In genomic region chr14:25526872-25527271, GRCm38 (mm10) we compare ENCODE assay signal across 12 mouse cellular contexts.
DNase-seq lines count a peak whose midpoint lies in the region; ATAC-seq and TF ChIP-seq lines count a peak whose summit lies in the region.
"Had no signal": no experiment of that assay in that cellular context is flagged by ENCODE, and none has a peak within 500 bp of the region (broad histone marks: within the 10 kb centered on the region; RNA-seq: fewer than 3 reads in every experiment).

No protein-coding gene starts in this region.

- peaks cover 5% of the 10 kb centered on the region for H3K36me3 ChIP-seq in heart, embryonic 13.5 days
- peaks cover 89% of the 10 kb centered on the region for H3K36me3 ChIP-seq in midbrain, embryonic 10.5 days
- H3K36me3 ChIP-seq in midbrain, embryonic 16.5 days (ENCODE audit: control insufficient read depth, insufficient read depth, low read length): no peaks in the 10 kb centered on the region
- H3K36me3 ChIP-seq in stomach, postnatal 0 days (ENCODE audit: control insufficient read depth, insufficient read depth, low read length): no peaks in the 10 kb centered on the region
- peaks cover 2% of the 10 kb centered on the region; the same call in 1 of the 2 replicates for H3K36me3 ChIP-seq in intestine, embryonic 16.5 days (ENCODE audit: control insufficient read depth, insufficient read depth, low read length)
- H3K36me3 ChIP-seq: heart, embryonic 15.5 days had no signal

- no peaks in the 10 kb centered on the region for H3K9me3 ChIP-seq in heart, embryonic 13.5 days
- H3K9me3 ChIP-seq in midbrain, embryonic 10.5 days (replicated peaks): no peaks in the 10 kb centered on the region
- no peaks in the 10 kb centered on the region for H3K9me3 ChIP-seq in midbrain, embryonic 16.5 days (replicated peaks; ENCODE audit: control insufficient read depth, low read length, poor library complexity, severe bottlenecking)
- no peaks in the 10 kb centered on the region for H3K9me3 ChIP-seq in stomach, postnatal 0 days (ENCODE audit: control insufficient read depth, low read length)
- H3K9me3 ChIP-seq in intestine, embryonic 16.5 days (ENCODE audit: control insufficient read depth, low read length): no peaks in the 10 kb centered on the region
- H3K9me3 ChIP-seq: heart, embryonic 15.5 days; limb, embryonic 12.5 days had no signal

- H3K4me3 ChIP-seq in heart, embryonic 13.5 days: no peak overlapping the region
- no peak overlapping the region for H3K4me3 ChIP-seq in midbrain, embryonic 10.5 days
- no peak overlapping the region for H3K4me3 ChIP-seq in midbrain, embryonic 16.5 days (ENCODE audit: low read depth, low read length)
- no peak overlapping the region for H3K4me3 ChIP-seq in brown adipose tissue, adult 24 weeks (ENCODE audit: insufficient read depth, low read depth, low read length)
- H3K4me3 ChIP-seq in stomach, postnatal 0 days (ENCODE audit: low read depth, low read length): no peak overlapping the region
- H3K4me3 ChIP-seq in intestine, embryonic 16.5 days (ENCODE audit: low read length): no peak overlapping the region
- H3K4me3 ChIP-seq: heart, embryonic 15.5 days; limb, embryonic 12.5 days had no signal

- TF ChIP-seq CTCF in stomach, postnatal 0 days (IDR thresholded peaks at IDR 0.05; ENCODE audit: low read depth): no peak

- DNase-seq in heart, adult 18-20 months: no peak
- no peak for DNase-seq in midbrain, embryonic 10.5 days (ENCODE audit: low spot score)
- no peak for DNase-seq in stomach, postnatal 0 days (ENCODE audit: low spot score)
- DNase-seq in thymus, postnatal 10 days (ENCODE audit: low spot score in 2 of 2): no peak
- DNase-seq: kidney, adult 18-20 months; thymus, adult 2 months had no signal

- ATAC-seq in heart, embryonic 13.5 days (ENCODE audit: extremely low read depth, insufficient number of reproducible peaks, low FRiP score, low TSS enrichment): no peak
- no peak for ATAC-seq in midbrain, embryonic 16.5 days
- no peak for ATAC-seq in stomach, postnatal 0 days (ENCODE audit: low FRiP score, low TSS enrichment)
- no peak for ATAC-seq in intestine, embryonic 16.5 days

- TF ChIP-seq EP300 in stomach, postnatal 0 days (optimal IDR thresholded peaks at IDR 0.05): no peak

- 0 out of 2 replicates have a peak overlapping the region, but pooled peaks have one; percentile 8 for H3K27ac ChIP-seq in heart, embryonic 13.5 days (replicated peaks)
- peak overlapping the region; percentile 39; the same call in 1 of the 2 replicates for H3K27ac ChIP-seq in midbrain, embryonic 10.5 days (replicated peaks)
- H3K27ac ChIP-seq in midbrain, embryonic 16.5 days (ENCODE audit: low read length): no peak overlapping the region
- H3K27ac ChIP-seq in brown adipose tissue, adult 24 weeks (replicated peaks; ENCODE audit: low read depth, low read length): peak overlapping the region; percentile 89
- peak overlapping the region; percentile 69 for H3K27ac ChIP-seq in stomach, postnatal 0 days (replicated peaks)
- H3K27ac ChIP-seq in intestine, embryonic 16.5 days (ENCODE audit: low read length): no peak overlapping the region
- H3K27ac ChIP-seq: heart, embryonic 15.5 days; limb, embryonic 12.5 days had no signal

- no peak overlapping the region for H3K9ac ChIP-seq in heart, embryonic 13.5 days
- no peak overlapping the region for H3K9ac ChIP-seq in midbrain, embryonic 16.5 days (ENCODE audit: low read depth, low read length)
- no peak overlapping the region for H3K9ac ChIP-seq in stomach, postnatal 0 days (ENCODE audit: low read length)
- H3K9ac ChIP-seq in intestine, embryonic 16.5 days (ENCODE audit: low read depth, low read length): no peak overlapping the region
- H3K9ac ChIP-seq: heart, embryonic 15.5 days; limb, embryonic 12.5 days had no signal

- H3K27me3 ChIP-seq in heart, embryonic 13.5 days (replicated peaks): no peaks in the 10 kb centered on the region
- no peaks in the 10 kb centered on the region for H3K27me3 ChIP-seq in midbrain, embryonic 10.5 days (ENCODE audit: low read depth, poor library complexity, severe bottlenecking)
- H3K27me3 ChIP-seq in midbrain, embryonic 16.5 days (ENCODE audit: control insufficient read depth, insufficient read depth, low read depth, low read length): no peaks in the 10 kb centered on the region
- no peaks in the 10 kb centered on the region for H3K27me3 ChIP-seq in stomach, postnatal 0 days (ENCODE audit: control insufficient read depth, insufficient read depth, low read length)
- no peaks in the 10 kb centered on the region for H3K27me3 ChIP-seq in intestine, embryonic 16.5 days (replicated peaks; ENCODE audit: control insufficient read depth, insufficient read depth, low read length)
- H3K27me3 ChIP-seq: heart, embryonic 15.5 days; limb, embryonic 12.5 days had no signal

- peaks cover 80% of the 10 kb centered on the region for H3K4me1 ChIP-seq in heart, embryonic 13.5 days
- peaks cover 58% of the 10 kb centered on the region for H3K4me1 ChIP-seq in midbrain, embryonic 10.5 days
- H3K4me1 ChIP-seq in midbrain, embryonic 16.5 days (ENCODE audit: control insufficient read depth, insufficient read depth, low read length): peaks cover 11% of the 10 kb centered on the region; the same call in 1 of the 2 replicates
- peaks cover 51% of the 10 kb centered on the region for H3K4me1 ChIP-seq in brown adipose tissue, adult 24 weeks (ENCODE audit: control insufficient read depth, insufficient read depth, insufficient read length, low read length)
- peaks cover 5% of the 10 kb centered on the region; the same call in 1 of the 2 replicates for H3K4me1 ChIP-seq in stomach, postnatal 0 days (replicated peaks; ENCODE audit: control insufficient read depth, insufficient read depth)
- peaks cover 42% of the 10 kb centered on the region for H3K4me1 ChIP-seq in intestine, embryonic 16.5 days (ENCODE audit: control insufficient read depth, insufficient read depth, low read length)

- 73% methylated on average over 7 of the region's 8 CpGs for WGBS in heart, embryonic 13.5 days
- 95% methylated on average over 8 of the region's 8 CpGs for WGBS in midbrain, embryonic 10.5 days
- WGBS in midbrain, embryonic 16.5 days: 96% methylated on average over 7 of the region's 8 CpGs
- WGBS in stomach, postnatal 0 days: 82% methylated on average over 8 of the region's 8 CpGs
- WGBS in intestine, embryonic 16.5 days: 84% methylated on average over 8 of the region's 8 CpGs

- H3K4me2 ChIP-seq in heart, embryonic 13.5 days: no peak overlapping the region
- no peak overlapping the region for H3K4me2 ChIP-seq in midbrain, embryonic 16.5 days (ENCODE audit: low read length)
- H3K4me2 ChIP-seq in stomach, postnatal 0 days (replicated peaks; ENCODE audit: low read depth): no peak overlapping the region
- H3K4me2 ChIP-seq in intestine, embryonic 16.5 days (ENCODE audit: low read depth, low read length): no peak overlapping the region
- H3K4me2 ChIP-seq: heart, embryonic 15.5 days; limb, embryonic 12.5 days had no signal

Comparison
In these comparisons a context has a peak if more than half of its experiments do, and no peak if none do; other contexts are left out.
1. H3K27ac ChIP-seq: peak in heart, embryonic 13.5 days (single experiment), midbrain, embryonic 10.5 days (single experiment), brown adipose tissue, adult 24 weeks (single experiment) and stomach, postnatal 0 days (single experiment); none in midbrain, embryonic 16.5 days (single experiment) and intestine, embryonic 16.5 days (single experiment).